Mouse (Mus musculus) frontal cortex, postnatal 36 days (tissue): ENCODE measurements at regions not wholly inside any gene's neighbourhood (a gene's known extent, or its start where the extent isn't known, plus 50 kb on each side); places are given as distances from the start of the nearest gene placed in this dataset.
A peak's percentile ranks its signal among the peaks of the same experiment; 100 is the strongest.

Source experiments
- DNase-seq, 2 experiments: peaks; one replicate each; pipeline ENCODE4 v3.0.0; 2022; ENCODE audit warnings: low spot score in 2 of 2

- DNase-seq: no peak
Measured at GRCm38 (mm10) chr1:77754326-77754725, 239.4 kb upstream of the Epha4 start.

GRCm38 (mm10) chr1:77748483-77749465 lies 233.9 kb upstream of the Epha4 start:
- DNase-seq: no peak

GRCm38 (mm10) chr1:77732099-77732498 lies 217.2 kb upstream of the Epha4 start:
- DNase-seq: no peak

- DNase-seq: no peak
Measured at GRCm38 (mm10) chr1:77727561-77727960, 212.7 kb upstream of the Epha4 start.

- no peak for DNase-seq
Measured at GRCm38 (mm10) chr1:77723246-77723645, 208.4 kb upstream of the Epha4 start.

- no peak for DNase-seq
Measured at GRCm38 (mm10) chr1:77720859-77721258, 206.0 kb upstream of the Epha4 start.

GRCm38 (mm10) chr1:77713001-77713400 lies 198.1 kb upstream of the Epha4 start:
- DNase-seq: no peak

- no peak for DNase-seq
Measured at GRCm38 (mm10) chr1:77708202-77709020, 193.5 kb upstream of the Epha4 start.

- DNase-seq: no peak
Measured at GRCm38 (mm10) chr1:77695228-77696018, 180.5 kb upstream of the Epha4 start.

GRCm38 (mm10) chr1:77663345-77663744 lies 148.5 kb upstream of the Epha4 start:
- DNase-seq: peak; percentile 19 to 57

GRCm38 (mm10) chr1:77660436-77660835 lies 145.5 kb upstream of the Epha4 start:
- no peak for DNase-seq

- peak in 1 of 2 experiments; percentile 6 for DNase-seq
Measured at GRCm38 (mm10) chr1:77637025-77637424, 122.1 kb upstream of the Epha4 start.

- no peak for DNase-seq
Measured at GRCm38 (mm10) chr1:77629496-77630281, 114.8 kb upstream of the Epha4 start.

GRCm38 (mm10) chr1:77628861-77629260 lies 114.0 kb upstream of the Epha4 start:
- no peak for DNase-seq

- DNase-seq: no peak
Measured at GRCm38 (mm10) chr1:77617490-77617889, 102.6 kb upstream of the Epha4 start.

- no peak for DNase-seq
Measured at GRCm38 (mm10) chr1:77600509-77600908, 85.6 kb upstream of the Epha4 start.

- no peak for DNase-seq
Measured at GRCm38 (mm10) chr1:77592649-77593048, 77.8 kb upstream of the Epha4 start.

- DNase-seq: no peak
Measured at GRCm38 (mm10) chr1:77592248-77592647, 77.4 kb upstream of the Epha4 start.

GRCm38 (mm10) chr1:77589423-77589822 lies 74.5 kb upstream of the Epha4 start:
- no peak for DNase-seq

- no peak for DNase-seq
Measured at GRCm38 (mm10) chr1:77585520-77585919, 70.6 kb upstream of the Epha4 start.

- DNase-seq: peak in 1 of 2 experiments; percentile 39
Measured at GRCm38 (mm10) chr1:77568081-77568480, 53.2 kb upstream of the Epha4 start.
